Mouse (Mus musculus): ENCODE measurements around the gene Mettl26.

The Mettl26 gene

GRCm38 (mm10) chr17:25837076-25837410 lies 37.8 kb upstream of the Mettl26 start, which contains the start of gene Rhbdl1:
TSS of gene Rhbdl1 (minus strand) at chr17:25837295.
- peak; percentile 81 for DNase-seq (ENCODE audit: low spot score)

- DNase-seq (ENCODE audit: low spot score) = no peak
Observed at GRCm38 (mm10) chr17:25837533-25837932, 37.3 kb upstream of the Mettl26 start.

- no peak for DNase-seq (ENCODE audit: low spot score)
Observed at GRCm38 (mm10) chr17:25838904-25839303, 36.0 kb upstream of the Mettl26 start.

GRCm38 (mm10) chr17:25839455-25840235 lies 35.2 kb upstream of the Mettl26 start:
- DNase-seq (ENCODE audit: low spot score) = no peak

- no peak for DNase-seq (ENCODE audit: low spot score)
Observed at GRCm38 (mm10) chr17:25840519-25840918, 34.4 kb upstream of the Mettl26 start.

- DNase-seq (ENCODE audit: low spot score) = no peak
Observed at GRCm38 (mm10) chr17:25841117-25841880, 33.6 kb upstream of the Mettl26 start, which contains the start of gene Gm20683. TSS of gene Gm20683 (minus strand) at chr17:25841763.

GRCm38 (mm10) chr17:25842509-25842908 lies 32.4 kb upstream of the Mettl26 start:
- DNase-seq (ENCODE audit: low spot score) = no peak

- DNase-seq (ENCODE audit: low spot score) = no peak
Observed at GRCm38 (mm10) chr17:25843122-25843521, 31.8 kb upstream of the Mettl26 start.

GRCm38 (mm10) chr17:25843636-25844395 lies 31.1 kb upstream of the Mettl26 start:
- no peak for DNase-seq (ENCODE audit: low spot score)

- DNase-seq (ENCODE audit: low spot score) = peak; percentile 90
Observed at GRCm38 (mm10) chr17:25844396-25844901, 30.4 kb upstream of the Mettl26 start, which contains the start of gene Rhot2. TSS of gene Rhot2 (minus strand) at chr17:25844851.

GRCm38 (mm10) chr17:25860229-25860628 lies 14.6 kb upstream of the Mettl26 start:
- DNase-seq (ENCODE audit: low spot score) = no peak

- peak; percentile 91 for DNase-seq (ENCODE audit: low spot score)
Observed at GRCm38 (mm10) chr17:25860832-25861703, 13.8 kb upstream of the Mettl26 start, which contains the start of gene Wdr90. TSS of gene Wdr90 (minus strand) at chr17:25861501.

GRCm38 (mm10) chr17:25861704-25862612 lies 12.9 kb upstream of the Mettl26 start:
- DNase-seq (ENCODE audit: low spot score) = no peak

GRCm38 (mm10) chr17:25863681-25864080 lies 11.2 kb upstream of the Mettl26 start:
- DNase-seq (ENCODE audit: low spot score) = no peak

- DNase-seq (ENCODE audit: low spot score) = no peak
Observed at GRCm38 (mm10) chr17:25864311-25864710, 10.6 kb upstream of the Mettl26 start.

GRCm38 (mm10) chr17:25865288-25865687 lies 9.6 kb upstream of the Mettl26 start:
- DNase-seq (ENCODE audit: low spot score) = no peak

GRCm38 (mm10) chr17:25866172-25866571 lies 8.7 kb upstream of the Mettl26 start:
- DNase-seq (ENCODE audit: low spot score) = no peak

GRCm38 (mm10) chr17:25867509-25867835 lies 7.4 kb upstream of the Mettl26 start:
- DNase-seq (ENCODE audit: low spot score) = no peak

- DNase-seq (ENCODE audit: low spot score) = no peak
Observed at GRCm38 (mm10) chr17:25867836-25868600, 6.9 kb upstream of the Mettl26 start.
